Mouse (Mus musculus): ENCODE measurements at regions not wholly inside any gene's neighbourhood (a gene's known extent, or its start where the extent isn't known, plus 50 kb on each side); places are given as distances from the start of the nearest gene placed in this dataset.

DNA sequence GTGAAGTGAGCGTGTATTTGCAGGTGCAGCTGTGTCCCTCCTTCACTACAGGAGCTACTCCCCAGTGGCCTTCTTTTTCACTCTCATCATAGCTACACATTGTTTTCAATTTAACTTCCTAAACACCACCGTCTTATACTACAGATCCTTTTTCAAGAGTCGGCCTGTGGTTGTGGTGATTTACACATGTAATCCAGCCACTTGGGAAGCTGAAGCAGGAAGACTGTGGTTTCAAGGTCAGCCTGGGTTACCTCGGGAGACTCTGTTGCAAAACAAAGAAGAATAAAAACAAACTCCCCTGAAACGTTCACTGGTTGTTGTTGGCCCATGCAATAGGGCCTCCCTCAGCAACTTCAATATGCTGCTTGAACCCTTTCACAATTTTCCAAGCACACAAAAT, 153.8 kb upstream of the Kcnh8 start:
- 81% methylated on average over 5 of the region's 5 CpGs for whole genome bisulfite sequencing
- TF ChIP-seq CTCF (IDR thresholded peaks at IDR 0.05): no peak

DNA sequence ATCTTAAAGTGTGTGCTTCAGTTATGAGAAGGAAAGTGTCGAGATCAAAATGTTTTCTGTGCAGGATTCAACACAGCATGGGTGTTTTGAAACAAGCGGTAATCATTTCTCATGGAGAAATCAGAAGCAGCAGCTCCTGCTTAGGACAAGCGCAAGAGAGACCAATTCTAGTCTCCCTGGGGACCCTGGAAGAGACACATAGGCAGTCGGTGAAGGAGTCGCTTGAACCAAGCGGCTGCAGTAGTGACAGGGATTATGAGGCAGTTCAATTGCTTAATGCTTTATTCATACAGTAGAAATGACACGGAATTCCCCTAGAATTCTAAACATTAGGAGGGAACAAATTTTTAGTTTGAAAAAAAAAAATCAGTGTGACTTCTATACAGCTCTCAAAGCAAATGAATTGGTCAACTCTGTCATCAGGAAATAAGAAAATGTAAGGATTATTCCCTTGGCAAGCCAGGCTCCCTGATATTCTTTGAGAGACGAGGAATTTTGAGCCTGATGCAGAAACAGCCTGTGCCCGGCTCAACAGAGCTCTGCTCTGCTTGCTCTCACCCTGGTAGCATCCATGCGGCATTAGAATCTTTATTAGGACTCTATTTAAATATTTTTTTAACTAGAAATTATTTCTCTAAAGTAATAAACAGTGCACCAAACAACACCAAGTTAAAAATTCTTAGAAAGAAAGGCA, 143.1 kb upstream of the Kcnh8 start:
- no peaks in the 10 kb centered on the region for H3K9me3 ChIP-seq (ENCODE audit: low read length)
- H3K36me3 ChIP-seq (ENCODE audit: insufficient read depth, low read length): no peaks in the 10 kb centered on the region
- no peak overlapping the region for H3K9ac ChIP-seq (replicated peaks; ENCODE audit: low read length, poor library complexity, severe bottlenecking)
- TF ChIP-seq CTCF (IDR thresholded peaks at IDR 0.05): no peak
- DNase-seq (ENCODE audit: low spot score): peak; percentile 49
- H3K27ac ChIP-seq (ENCODE audit: low read depth, low read length): no peak overlapping the region
- no peaks in the 10 kb centered on the region for H3K4me1 ChIP-seq (ENCODE audit: insufficient read depth, low read length)
- ATAC-seq (ENCODE audit: low FRiP score): no peak
- 22% methylated on average over 10 of the region's 10 CpGs for whole genome bisulfite sequencing
- no peaks in the 10 kb centered on the region for H3K27me3 ChIP-seq (ENCODE audit: insufficient read depth, low read length)
- 0 out of 2 replicates have a peak overlapping the region, but pooled peaks have one; percentile 16 for H3K4me2 ChIP-seq (ENCODE audit: low read depth, low read length, poor library complexity, severe bottlenecking)
- no peak overlapping the region for H3K4me3 ChIP-seq (ENCODE audit: low read depth, low read length)

More for the DNA sequence above, 153.8 kb upstream of the Kcnh8 start:
- ATAC-seq (ENCODE audit: low FRiP score) (no peak), DNase-seq (ENCODE audit: low spot score) (no peak)
- Histone ChIP-seq H3K9ac (replicated peaks; ENCODE audit: low read length, poor library complexity, severe bottlenecking) (no peak overlapping the region), H3K4me1 (ENCODE audit: insufficient read depth, low read length) (no peaks in the 10 kb centered on the region), H3K27ac (ENCODE audit: low read depth, low read length) (no peak overlapping the region), H3K36me3 (ENCODE audit: insufficient read depth, low read length) (no peaks in the 10 kb centered on the region), H3K4me2 (ENCODE audit: low read depth, low read length, poor library complexity, severe bottlenecking) (no peak overlapping the region), H3K9me3 (ENCODE audit: low read length) (no peaks in the 10 kb centered on the region), H3K27me3 (ENCODE audit: insufficient read depth, low read length) (no peaks in the 10 kb centered on the region), H3K4me3 (ENCODE audit: low read depth, low read length) (no peak overlapping the region)

DNA sequence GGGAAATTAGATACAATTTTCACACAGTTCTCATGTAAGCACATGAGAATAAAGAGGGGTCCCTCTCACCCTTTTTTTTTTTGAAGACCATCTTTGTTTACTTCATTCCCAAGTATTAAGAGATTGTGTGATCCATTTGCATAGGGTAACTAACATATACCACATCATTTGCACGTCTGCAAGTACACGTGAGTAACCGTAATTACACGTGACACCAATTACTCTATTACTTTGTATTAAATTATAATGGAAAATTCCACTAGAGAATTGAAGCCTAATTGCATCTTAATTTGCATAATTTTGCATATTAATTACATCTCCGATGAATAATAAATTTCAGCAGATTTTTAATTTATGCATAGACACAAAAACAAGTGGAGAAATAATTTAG, 142.5 kb upstream of the Kcnh8 start:
- Histone ChIP-seq H3K27ac (ENCODE audit: low read depth, low read length) (no peak overlapping the region), H3K4me2 (ENCODE audit: low read depth, low read length, poor library complexity, severe bottlenecking) (no peak overlapping the region), H3K9ac (replicated peaks; ENCODE audit: low read length, poor library complexity, severe bottlenecking) (no peak overlapping the region), H3K4me1 (ENCODE audit: insufficient read depth, low read length) (no peaks in the 10 kb centered on the region), H3K4me3 (ENCODE audit: low read depth, low read length) (no peak overlapping the region), H3K27me3 (ENCODE audit: insufficient read depth, low read length) (no peaks in the 10 kb centered on the region), H3K9me3 (ENCODE audit: low read length) (no peaks in the 10 kb centered on the region), H3K36me3 (ENCODE audit: insufficient read depth, low read length) (no peaks in the 10 kb centered on the region)
- WGBS: 68% methylated on average over 5 of the region's 5 CpGs
- ATAC-seq (ENCODE audit: low FRiP score): no peak
- no peak for TF ChIP-seq CTCF (IDR thresholded peaks at IDR 0.05)
- DNase-seq (ENCODE audit: low spot score): no peak

DNA sequence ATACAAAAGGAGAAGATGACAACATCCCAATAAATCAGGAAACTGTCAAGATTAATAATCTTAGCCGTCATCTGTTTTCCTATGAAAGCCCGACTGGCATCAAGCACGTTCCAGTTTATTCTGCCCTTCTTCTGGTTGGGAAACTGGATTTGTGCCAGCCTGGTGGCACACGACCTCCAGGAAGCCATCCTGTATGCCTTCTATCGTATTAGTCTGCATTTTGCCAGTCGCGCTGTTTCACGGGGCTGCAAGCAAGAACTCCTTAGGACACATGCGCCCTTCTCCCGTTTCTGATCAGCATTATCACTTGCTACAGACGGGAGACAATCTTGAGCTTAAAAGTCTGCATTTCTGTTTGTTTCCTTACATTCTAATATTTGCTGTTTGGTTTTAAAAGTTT, 141.2 kb upstream of the Kcnh8 start:
- Histone ChIP-seq H3K4me2 (ENCODE audit: low read depth, low read length, poor library complexity, severe bottlenecking) (peak overlapping the region; percentile 18), H3K27me3 (ENCODE audit: insufficient read depth, low read length) (no peaks in the 10 kb centered on the region), H3K9me3 (ENCODE audit: low read length) (no peaks in the 10 kb centered on the region), H3K4me1 (ENCODE audit: insufficient read depth, low read length) (no peaks in the 10 kb centered on the region), H3K27ac (ENCODE audit: low read depth, low read length) (no peak overlapping the region), H3K36me3 (ENCODE audit: insufficient read depth, low read length) (no peaks in the 10 kb centered on the region), H3K9ac (replicated peaks; ENCODE audit: low read length, poor library complexity, severe bottlenecking) (no peak overlapping the region), H3K4me3 (ENCODE audit: low read depth, low read length) (no peak overlapping the region)
- TF ChIP-seq CTCF (IDR thresholded peaks at IDR 0.05): no peak
- ATAC-seq (ENCODE audit: low FRiP score): no peak
- DNase-seq (ENCODE audit: low spot score): peak; percentile 60
- 27% methylated on average over 11 of the region's 11 CpGs for WGBS

DNA sequence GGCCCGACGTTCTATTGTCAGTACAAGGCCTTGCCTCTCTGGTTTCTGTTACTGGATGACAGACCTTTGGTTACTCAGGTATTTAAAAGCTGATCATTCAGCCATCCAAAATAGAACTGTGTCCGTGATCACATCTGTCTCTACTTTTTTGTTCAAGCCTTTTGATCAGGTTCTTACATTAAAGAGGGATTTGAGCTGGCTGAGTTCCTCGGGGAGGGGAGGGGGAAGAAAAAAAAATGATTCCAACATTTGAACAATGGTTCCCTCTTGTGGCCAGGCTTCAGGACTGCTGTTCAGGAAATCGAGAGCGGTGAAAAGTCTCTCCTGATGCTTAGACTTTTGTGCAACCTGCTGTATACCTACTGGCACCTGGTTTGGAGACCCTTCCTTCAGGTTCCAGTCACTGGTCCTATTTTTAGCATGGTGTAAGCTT, 140.8 kb upstream of the Kcnh8 start:
- no peak overlapping the region for H3K9ac ChIP-seq (replicated peaks; ENCODE audit: low read length, poor library complexity, severe bottlenecking)
- H3K36me3 ChIP-seq (ENCODE audit: insufficient read depth, low read length): no peaks in the 10 kb centered on the region
- 11% methylated on average over 6 of the region's 6 CpGs for WGBS
- no peak overlapping the region for H3K27ac ChIP-seq (ENCODE audit: low read depth, low read length)
- no peak overlapping the region for H3K4me3 ChIP-seq (ENCODE audit: low read depth, low read length)
- no peaks in the 10 kb centered on the region for H3K27me3 ChIP-seq (ENCODE audit: insufficient read depth, low read length)
- H3K4me1 ChIP-seq (ENCODE audit: insufficient read depth, low read length): no peaks in the 10 kb centered on the region
- H3K4me2 ChIP-seq (ENCODE audit: low read depth, low read length, poor library complexity, severe bottlenecking): peak overlapping the region; percentile 18; the same call in 1 of the 2 replicates
- TF ChIP-seq CTCF (IDR thresholded peaks at IDR 0.05): peak; percentile 88
- H3K9me3 ChIP-seq (ENCODE audit: low read length): no peaks in the 10 kb centered on the region
- peak; percentile 63 for ATAC-seq (ENCODE audit: low FRiP score)
- peak; percentile 91 for DNase-seq (ENCODE audit: low spot score)

DNA sequence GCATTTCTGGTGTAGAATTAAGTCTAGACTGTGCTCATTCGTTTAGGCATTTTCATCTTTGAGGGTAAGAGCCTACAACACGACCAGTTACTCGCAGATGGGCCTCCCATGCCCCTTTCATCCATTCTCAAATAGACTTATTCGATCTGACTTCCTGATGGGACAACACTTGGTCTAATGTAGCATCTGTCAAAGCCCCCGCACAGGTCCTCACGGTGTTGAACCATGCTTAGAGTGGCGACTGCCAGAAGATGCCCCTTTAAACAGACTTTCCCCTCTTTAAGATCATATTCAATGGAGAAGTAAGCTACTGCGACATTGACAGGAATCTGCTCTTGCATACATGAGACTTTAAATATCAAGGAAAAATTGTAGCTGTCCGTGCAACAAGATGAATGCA, 140.1 kb upstream of the Kcnh8 start:
- Histone ChIP-seq H3K4me3 (ENCODE audit: low read depth, low read length) (no peak overlapping the region), H3K27ac (ENCODE audit: low read depth, low read length) (no peak overlapping the region), H3K27me3 (ENCODE audit: insufficient read depth, low read length) (no peaks in the 10 kb centered on the region), H3K36me3 (ENCODE audit: insufficient read depth, low read length) (no peaks in the 10 kb centered on the region), H3K9ac (replicated peaks; ENCODE audit: low read length, poor library complexity, severe bottlenecking) (no peak overlapping the region), H3K9me3 (ENCODE audit: low read length) (no peaks in the 10 kb centered on the region), H3K4me2 (ENCODE audit: low read depth, low read length, poor library complexity, severe bottlenecking) (no peak overlapping the region), H3K4me1 (ENCODE audit: insufficient read depth, low read length) (no peaks in the 10 kb centered on the region)
- DNase-seq (ENCODE audit: low spot score) (no peak), ATAC-seq (ENCODE audit: low FRiP score) (no peak)
- TF ChIP-seq CTCF (IDR thresholded peaks at IDR 0.05): no peak
- 76% methylated on average over 9 of the region's 9 CpGs for WGBS
